Mouse (Mus musculus) hindbrain, embryonic 14.5 days (tissue): ENCODE results near the gene Gm20795. TPM values are rescaled to one million over a fixed set of nuclear protein-coding genes. Genes with fewer than 3 reads are reported as not detected.
"Not testable (repeated sequence)": the region's sequence is repeated elsewhere in the genome, so short reads cannot be mapped to it uniquely, and the experiment has no call there.

Source experiments
- ATAC-seq: fragments of 200-750 bp; cut with Nextera tagmentation; 2 replicates; pipeline ENCODE4 v1.8.0; 2017; ENCODE audit warnings: moderate number of reproducible peaks, mild to moderate bottlenecking, moderate TSS enrichment, moderate library complexity; ENCODE audit not compliant: low FRiP score
- DNase-seq: peaks from one replicate; pipeline ENCODE4 v3.0.0-alpha.2; 2015; ENCODE audit warnings: low spot score
- H3K27ac ChIP-seq: fragments of 300-500 bp; sonication (generic); 2 replicates; pipeline ENCODE4 v1.5.1; 2014; ENCODE audit warnings: mild to moderate bottlenecking, moderate library complexity
- H3K27me3 ChIP-seq: fragments of 300-500 bp; sonication (generic); 2 replicates; pipeline ENCODE4 v1.6.1; 2014; ENCODE audit warnings: mild to moderate bottlenecking, low read length, mixed read lengths; ENCODE audit not compliant: control insufficient read depth, insufficient read depth
- H3K36me3 ChIP-seq: fragments of 300-500 bp; sonication (generic); replicated peaks from 2 replicates; pipeline ENCODE4 v1.6.1; 2014; ENCODE audit not compliant: control insufficient read depth, insufficient read depth
- H3K4me1 ChIP-seq: fragments of 300-500 bp; sonication (generic); replicated peaks from 2 replicates; pipeline ENCODE4 v1.6.1; 2014; ENCODE audit warnings: antibody characterized with exemption, low read length, mixed read lengths; ENCODE audit not compliant: control insufficient read depth, insufficient read depth
- H3K4me2 ChIP-seq: fragments of 300-500 bp; sonication (generic); replicated peaks from 2 replicates; pipeline ENCODE4 v1.6.1; 2014; ENCODE audit warnings: mild to moderate bottlenecking, moderate library complexity
- H3K4me3 ChIP-seq: fragments of 300-500 bp; sonication (generic); replicated peaks from 2 replicates; pipeline ENCODE4 v1.5.1; 2014; ENCODE audit warnings: mild to moderate bottlenecking, low read length
- H3K9ac ChIP-seq: fragments of 300-500 bp; sonication (generic); 2 replicates; pipeline ENCODE4 v1.6.1; 2014
- H3K9me3 ChIP-seq: fragments of 300-500 bp; sonication (generic); 2 replicates; pipeline ENCODE4 v1.6.1; 2016; ENCODE audit warnings: low read length; ENCODE audit not compliant: control insufficient read depth
- WGBS: fragments of 180-500 bp; shearing (Covaris S2); extraction: QIAGEN DNeasy Blood & Tissue Kit; methylation state at CpG from one replicate; pipeline ENCODE4 v1.1.7; 2014; 5-methylcytosine and 5-hydroxymethylcytosine counted together
- polyA plus RNA-seq: library from polyadenylated mRNA; unstranded; fragments of >200 nt; fragmentation: Nextera tagmentation; extraction: Ambion mirVana; gene quantifications from 2 replicates; pipeline ENCODE4 v1.2.1, GENCODE M21; 2014

Gene Gm20795
- polyA plus RNA-seq = not detected in 2 replicates

DNA sequence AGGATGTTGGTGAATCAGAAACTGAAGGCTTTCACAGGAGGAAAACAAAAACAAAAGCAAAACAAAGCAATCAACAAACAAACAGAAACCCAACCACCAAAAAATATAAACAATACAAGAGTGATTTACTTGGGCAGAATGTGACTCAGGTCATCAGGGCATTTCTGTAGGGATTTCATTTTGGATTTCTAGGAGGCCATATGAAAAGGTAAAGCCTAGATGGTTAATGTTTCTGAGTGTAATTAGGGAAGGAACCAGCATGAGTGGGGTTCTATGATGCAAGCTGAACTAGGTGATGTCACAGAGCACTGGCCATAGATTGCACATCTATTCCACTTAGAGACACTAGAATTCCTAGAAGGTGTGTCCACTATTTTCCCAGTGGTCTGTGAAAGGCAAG lies at the start of gene Gm20795:
Gene Gm20795 (plus strand): TSS at position 301 of the 400 bp plus-strand sequence.
- not testable (repeated sequence) for DNase-seq, ATAC-seq, H3K9me3 ChIP-seq, H3K36me3 ChIP-seq, H3K9ac ChIP-seq, H3K27me3 ChIP-seq, H3K4me2 ChIP-seq, H3K4me3 ChIP-seq, H3K4me1 ChIP-seq, H3K27ac ChIP-seq

DNA sequence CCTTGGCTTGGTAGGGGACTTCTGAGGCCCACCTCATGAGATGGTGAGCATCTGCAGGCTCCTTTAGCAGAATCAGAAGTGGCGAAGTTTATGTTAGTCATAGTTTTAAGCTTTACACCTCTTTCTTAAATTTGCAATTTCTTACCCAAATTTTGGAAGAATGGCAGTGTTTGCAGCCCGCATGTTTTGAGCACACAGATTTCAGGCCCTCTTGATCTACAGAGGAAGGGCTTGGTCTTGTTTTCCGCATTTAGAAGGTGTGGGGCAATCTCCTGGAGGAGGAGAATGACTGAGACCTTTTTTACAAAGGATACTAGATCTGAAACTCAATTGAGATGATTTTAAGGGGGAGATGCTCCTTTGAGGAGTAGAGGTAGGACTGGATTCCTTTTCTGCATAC lies 29.0 kb upstream of the Gm20795 start, which contains the start of gene Gm21797:
Gene Gm21797 (minus strand): TSS at position 101 of the 400 bp plus-strand sequence.
- not testable (repeated sequence) for H3K36me3 ChIP-seq, H3K4me1 ChIP-seq, H3K9ac ChIP-seq, H3K27ac ChIP-seq, H3K9me3 ChIP-seq, H3K27me3 ChIP-seq, H3K4me3 ChIP-seq, H3K4me2 ChIP-seq, ATAC-seq, DNase-seq
- WGBS = no CpG with 5 or more reads among the region's 3 CpGs

Other genes starting within 250 kb of the Gm20795 start
- not detected in 2 replicates for gene Gm21852, start 152.9 kb upstream of the Gm20795 start, polyA plus RNA-seq
- not detected in 2 replicates for gene Gm21797, start 29.1 kb upstream of the Gm20795 start, polyA plus RNA-seq